ENCODE assay signal across 8 mouse cellular contexts in genomic region chr10:60760377-60760776, GRCm38 (mm10). TPM values are rescaled to one million over a fixed set of nuclear protein-coding genes. Genes with fewer than 3 reads are reported as not detected.
DNase-seq lines count a peak whose midpoint lies in the region; ATAC-seq and TF ChIP-seq lines count a peak whose summit lies in the region.

No protein-coding gene starts in this region.

- H3K9ac ChIP-seq in hindbrain, embryonic 16.5 days (ENCODE audit: low read depth, low read length), result no peak overlapping the region

- ATAC-seq in common myeloid progenitor, adult 5-6 weeks (replicated peaks; ENCODE audit: low read depth, poor library complexity, severe bottlenecking), result peak; percentile 95
- peak; percentile 84 for ATAC-seq in hindbrain, embryonic 16.5 days

- WGBS in hindbrain, embryonic 16.5 days, result 4% methylated on average over 14 of the region's 14 CpGs

- no peaks in the 10 kb centered on the region for H3K4me1 ChIP-seq in hindbrain, embryonic 16.5 days (ENCODE audit: control insufficient read depth, insufficient read depth, low read depth, low read length)

- intact Hi-C loops in gastrocnemius, adult 2 months (cut with DNase I), result no loop called here

- no peak overlapping the region for H3K27ac ChIP-seq in gastrocnemius, adult 2 months
- no peak overlapping the region for H3K27ac ChIP-seq in hindbrain, embryonic 16.5 days (ENCODE audit: low read depth, low read length)

- H3K4me3 ChIP-seq in gastrocnemius, adult 2 months, result no peak overlapping the region
- no peak overlapping the region for H3K4me3 ChIP-seq in hindbrain, embryonic 16.5 days (ENCODE audit: low read length)

- no peaks in the 10 kb centered on the region for H3K9me3 ChIP-seq in hindbrain, embryonic 16.5 days (ENCODE audit: control insufficient read depth, low read length)

- peak; percentile 96 for TF ChIP-seq CTCF in gastrocnemius, adult 2 months (IDR thresholded peaks at IDR 0.05)

- no peak overlapping the region for H3K4me2 ChIP-seq in hindbrain, embryonic 16.5 days (ENCODE audit: low read length)

- H3K36me3 ChIP-seq in hindbrain, embryonic 16.5 days (ENCODE audit: control insufficient read depth, insufficient read depth, low read length), result no peaks in the 10 kb centered on the region

- peak; percentile 96 for DNase-seq in ZHBTc4 (ENCODE audit: low read depth, low spot score)
- peak; percentile 93 for DNase-seq in gastrocnemius, adult 2 months
- peak; percentile 87 for DNase-seq in left cerebral cortex, adult 11 months (ENCODE audit: low spot score)
- DNase-seq in lung, postnatal 36 days, result peak; percentile 98
- DNase-seq in retina, postnatal 7 days (ENCODE audit: low read depth, low spot score), result peak; percentile 87
- DNase-seq in urinary bladder, adult 18-20 months (ENCODE audit: low spot score in 2 of 2), result peak; percentile 73 to 86

- H3K27me3 ChIP-seq in hindbrain, embryonic 16.5 days (replicated peaks; ENCODE audit: control insufficient read depth, insufficient read depth, low read length), result no peaks in the 10 kb centered on the region

RNA-seq across cellular contexts. Expression of gene Slc29a3, which starts 7.8 kb away (rescaled TPM):
- 12.5 and 16.9 TPM in 2 replicates for total RNA-seq in common myeloid progenitor, adult 5-6 weeks (2017)
- total RNA-seq in gastrocnemius, adult 2 months (2021), result 1 to 10 TPM; 1.4 to 2.7 TPM
- polyA plus RNA-seq in hindbrain, embryonic 16.5 days (2015; fragmentation: Nextera tagmentation; extraction: Ambion mirVana), result 10.5 and 11.1 TPM in 2 replicates
